Mouse (Mus musculus) monocyte, adult 2 months (primary cell): Measurements from ENCODE around the gene Gm8104.
"Not testable (repeated sequence)": the region's sequence is repeated elsewhere in the genome, so short reads cannot be mapped to it uniquely, and the experiment has no call there.

Experiments used
- DNase-seq, 2 experiments: peaks; one replicate each; pipeline ENCODE4 v3.0.0; 2022; ENCODE audit warnings: low spot score in 2 of 2, low read depth in 1 of 2

The Gm8104 gene

GRCm38 (mm10) chr14:43100301-43100700 is at the start of gene Gm8104:
Gene Gm8104 (plus strand): TSS chr14:43100601.
- not testable (repeated sequence) for DNase-seq

DNA sequence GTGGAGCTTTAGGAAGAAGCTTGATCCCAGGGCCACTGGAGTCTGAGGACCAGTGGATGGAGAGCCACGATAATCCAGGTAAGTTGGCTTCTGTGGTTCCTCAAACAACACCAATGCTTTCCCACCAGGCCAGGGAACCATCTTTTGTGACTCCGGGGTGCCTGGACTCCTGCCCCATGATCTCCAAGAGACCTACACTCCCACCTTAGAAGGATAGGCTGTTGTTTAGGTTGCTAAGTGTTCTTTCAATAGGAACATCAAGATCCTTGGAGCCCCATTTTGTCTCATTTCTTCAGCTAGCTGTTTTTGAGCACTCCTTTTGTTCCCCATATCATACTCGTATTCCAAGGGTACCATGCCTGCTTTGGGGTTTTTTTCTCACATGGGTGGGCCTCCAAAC is 42.3 kb upstream of the Gm8104 start:
- peak in 1 of 2 experiments; percentile 8 for DNase-seq

- not testable (repeated sequence) for DNase-seq
Measured at GRCm38 (mm10) chr14:43060179-43060578, 40.2 kb upstream of the Gm8104 start.

GRCm38 (mm10) chr14:43076543-43076942 is 23.9 kb upstream of the Gm8104 start, which contains the start of gene Gm8094:
Gene Gm8094 (minus strand): TSS chr14:43076643.
- DNase-seq = not testable (repeated sequence)

DNA sequence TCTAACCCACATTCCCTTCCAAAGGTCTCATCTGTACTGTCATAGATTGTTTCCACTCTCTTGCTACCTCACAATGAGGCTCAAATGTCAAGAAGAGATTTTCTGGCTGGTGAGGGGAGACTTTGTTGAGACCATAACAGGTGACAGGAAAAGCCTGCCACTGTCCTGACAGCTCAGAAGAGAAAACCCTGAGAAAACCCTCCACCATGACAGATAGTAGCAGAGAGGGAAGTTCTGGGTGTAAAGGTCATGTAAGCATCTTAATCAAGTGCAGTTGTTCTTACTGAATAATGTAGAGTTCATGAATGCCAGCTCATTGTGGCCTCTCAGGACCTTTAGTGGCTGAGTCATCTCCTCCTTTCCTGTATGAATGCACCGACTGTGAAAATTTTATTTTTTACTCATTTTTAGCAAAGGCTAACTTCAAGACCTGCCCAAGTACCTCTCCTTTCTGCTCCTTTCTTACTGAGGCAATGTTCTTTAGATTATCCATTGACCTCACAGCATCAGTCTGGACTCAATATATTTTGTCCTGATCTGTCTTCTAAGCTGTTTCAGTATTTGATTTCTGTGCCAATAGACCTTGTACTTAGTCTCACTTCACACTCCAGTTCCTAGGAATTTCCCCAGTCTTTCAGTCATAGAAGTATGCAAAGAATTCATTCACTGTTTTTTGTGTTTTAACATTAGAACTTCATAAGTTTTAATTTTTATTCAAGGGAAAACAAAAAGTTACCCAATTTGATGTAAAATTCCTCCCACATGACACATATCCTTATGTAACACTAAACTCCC is 15.3 kb upstream of the Gm8104 start:
- DNase-seq = not testable (repeated sequence)

DNA sequence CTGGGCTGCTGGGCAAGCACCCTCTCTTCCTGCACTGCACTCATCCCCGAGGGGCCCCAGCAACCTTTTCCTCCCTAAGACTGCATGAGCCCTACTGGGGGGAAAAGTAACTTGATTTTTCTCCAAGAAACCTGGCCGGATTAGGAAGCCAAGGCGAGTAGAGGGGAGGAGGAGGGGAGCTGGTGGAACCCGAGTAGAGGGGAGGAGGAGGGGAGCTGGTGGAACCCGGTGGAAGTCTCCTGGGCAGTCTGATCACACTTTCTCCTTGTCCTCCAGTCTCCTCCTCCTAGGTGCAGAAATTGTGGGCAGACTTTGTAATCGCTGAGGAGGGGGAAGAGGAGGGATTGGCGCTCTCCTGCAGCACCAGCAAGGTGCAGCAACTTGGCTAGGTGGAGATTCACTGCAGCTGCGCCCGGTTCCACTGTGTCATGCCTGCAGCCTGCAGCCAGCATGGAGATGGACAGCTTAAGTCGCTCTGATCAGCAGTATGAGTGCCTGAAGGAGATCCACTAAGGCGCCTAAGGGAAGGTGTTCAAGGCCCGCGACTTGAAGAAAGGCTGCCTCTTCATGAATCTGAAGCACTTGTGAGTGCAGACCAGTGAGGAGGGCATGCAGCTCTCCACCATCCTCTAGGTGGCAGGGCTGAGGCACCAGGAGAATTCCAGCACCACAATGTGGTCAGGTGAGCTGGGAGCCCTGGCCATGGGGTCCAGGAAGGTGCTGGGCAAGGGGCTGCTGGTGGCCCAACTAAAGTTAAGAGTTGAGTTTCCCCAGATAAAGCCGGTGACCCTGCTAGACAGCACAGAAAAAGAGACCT is 11.1 kb upstream of the Gm8104 start:
- not testable (repeated sequence) for DNase-seq

DNA sequence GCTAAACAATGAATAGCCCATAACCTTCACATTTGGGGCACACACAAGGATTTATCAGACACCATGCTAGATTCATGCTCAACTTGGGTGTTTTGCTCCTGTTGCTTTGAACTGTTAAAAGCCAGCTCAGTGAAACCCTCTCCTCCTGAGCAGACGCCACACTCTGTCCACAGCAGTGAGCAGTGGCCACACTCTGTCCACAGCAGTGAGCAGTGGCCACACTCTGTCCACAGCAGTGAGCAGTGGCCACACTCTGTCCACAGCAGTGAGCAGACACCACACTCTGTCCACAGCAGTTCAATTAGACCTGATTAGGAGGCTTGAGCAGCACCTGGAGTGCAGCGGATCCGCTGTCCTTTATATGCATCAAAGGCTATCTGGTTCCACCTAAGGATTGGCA is 19.3 kb downstream of the Gm8104 start:
- not testable (repeated sequence) for DNase-seq

DNA sequence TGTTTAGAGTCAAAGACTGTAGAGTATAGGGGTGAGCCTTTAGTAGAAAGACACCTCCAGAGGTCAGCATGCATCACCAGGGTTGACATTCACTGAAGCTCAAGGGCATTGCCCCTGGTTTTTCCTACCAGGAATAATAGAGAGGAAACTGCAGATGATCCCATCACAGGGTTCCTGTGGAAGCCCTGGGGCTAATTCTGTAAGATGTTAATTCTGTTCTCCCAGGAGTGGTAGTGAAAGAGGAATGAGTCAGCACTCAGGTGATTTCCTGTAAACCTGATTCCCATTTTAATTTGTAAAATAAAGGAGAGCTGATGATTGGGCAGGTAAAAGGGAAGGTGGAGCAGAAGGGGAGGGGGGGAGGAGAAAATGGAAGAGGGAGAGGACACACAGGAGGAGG is 25.9 kb downstream of the Gm8104 start:
- not testable (repeated sequence) for DNase-seq
